Mouse (Mus musculus): Measurements from ENCODE around the gene Dclk2. TPM values are rescaled to one million over a fixed set of nuclear protein-coding genes. Genes with fewer than 3 reads are reported as not detected.
A peak's percentile ranks its signal among the peaks of the same experiment; 100 is the strongest.

The Dclk2 gene
- 11.0 and 11.5 TPM in 2 replicates for polyA plus RNA-seq (2015; fragmentation: Nextera tagmentation; extraction: Ambion mirVana)

GRCm38 (mm10) chr3:86920343-86921083 is at the start of gene Dclk2:
Dclk2 (minus strand) TSS chr3:86920852.
- Histone ChIP-seq H3K9me3 (replicated peaks) (no peaks in the 10 kb centered on the region), H3K4me1 (replicated peaks) (peaks cover 15% of the 10 kb centered on the region), H3K4me2 (peak within 1 kb of the TSS; percentile 81), H3K36me3 (no peaks in the 10 kb centered on the region), H3K27me3 (peaks cover 59% of the 10 kb centered on the region), H3K4me3 (replicated peaks) (peak within 1 kb of the TSS; percentile 64), H3K9ac (peak within 1 kb of the TSS; percentile 53), H3K27ac (no peak within 1 kb of the TSS)
- WGBS (ENCODE audit: insufficient replicate concordance) = under 1% methylated on average over 66 of the region's 91 CpGs
- DNase-seq (peak; percentile 2), ATAC-seq (ENCODE audit: low read depth) (peak; percentile 74)

GRCm38 (mm10) chr3:86962665-86963435 is 42.2 kb upstream of the Dclk2 start:
- Histone ChIP-seq H3K4me3 (replicated peaks) (no peak overlapping the region), H3K4me1 (replicated peaks) (no peaks in the 10 kb centered on the region; the same call in 1 of the 2 replicates), H3K27ac (no peak overlapping the region), H3K27me3 (no peaks in the 10 kb centered on the region), H3K4me2 (no peak overlapping the region), H3K9me3 (replicated peaks) (no peaks in the 10 kb centered on the region), H3K9ac (no peak overlapping the region), H3K36me3 (no peaks in the 10 kb centered on the region)
- WGBS (ENCODE audit: insufficient replicate concordance) = 80% methylated on average over 17 of the region's 17 CpGs
- no peak for ATAC-seq (ENCODE audit: low read depth)
- no peak for DNase-seq

GRCm38 (mm10) chr3:86961395-86961669 is 40.7 kb upstream of the Dclk2 start:
- Histone ChIP-seq H3K4me1 (replicated peaks) (no peaks in the 10 kb centered on the region; the same call in 1 of the 2 replicates), H3K9me3 (replicated peaks) (no peaks in the 10 kb centered on the region), H3K4me2 (no peak overlapping the region), H3K36me3 (no peaks in the 10 kb centered on the region), H3K27ac (no peak overlapping the region), H3K4me3 (replicated peaks) (no peak overlapping the region), H3K9ac (no peak overlapping the region), H3K27me3 (no peaks in the 10 kb centered on the region)
- WGBS (ENCODE audit: insufficient replicate concordance) = 51% methylated on average over 2 of the region's 2 CpGs
- ATAC-seq (ENCODE audit: low read depth) (no peak), DNase-seq (no peak)

- no peaks in the 10 kb centered on the region for H3K9me3 ChIP-seq (replicated peaks)
- no peak for DNase-seq
- H3K9ac ChIP-seq = no peak overlapping the region
- no peaks in the 10 kb centered on the region for H3K36me3 ChIP-seq
- no peaks in the 10 kb centered on the region; the same call in 1 of the 2 replicates for H3K4me1 ChIP-seq (replicated peaks)
- 43% methylated on average over 17 of the region's 17 CpGs for WGBS (ENCODE audit: insufficient replicate concordance)
- no peaks in the 10 kb centered on the region for H3K27me3 ChIP-seq
- H3K27ac ChIP-seq = no peak overlapping the region
- no peak for ATAC-seq (ENCODE audit: low read depth)
- no peak overlapping the region for H3K4me3 ChIP-seq (replicated peaks)
- H3K4me2 ChIP-seq = no peak overlapping the region
Measured at GRCm38 (mm10) chr3:86960656-86961394, 40.2 kb upstream of the Dclk2 start.

GRCm38 (mm10) chr3:86959088-86959487 is 38.4 kb upstream of the Dclk2 start:
- DNase-seq (no peak), ATAC-seq (ENCODE audit: low read depth) (no peak)
- H3K9ac ChIP-seq = no peak overlapping the region
- no peaks in the 10 kb centered on the region for H3K27me3 ChIP-seq
- H3K4me2 ChIP-seq = no peak overlapping the region
- no peaks in the 10 kb centered on the region for H3K36me3 ChIP-seq
- WGBS (ENCODE audit: insufficient replicate concordance) = 52% methylated on average over 7 of the region's 7 CpGs
- no peak overlapping the region for H3K4me3 ChIP-seq (replicated peaks)
- H3K27ac ChIP-seq = no peak overlapping the region
- no peaks in the 10 kb centered on the region; the same call in 1 of the 2 replicates for H3K4me1 ChIP-seq (replicated peaks)
- no peaks in the 10 kb centered on the region for H3K9me3 ChIP-seq (replicated peaks)

GRCm38 (mm10) chr3:86955376-86955775 is 34.7 kb upstream of the Dclk2 start:
- Histone ChIP-seq H3K27ac (no peak overlapping the region), H3K9ac (no peak overlapping the region), H3K4me2 (no peak overlapping the region), H3K4me3 (replicated peaks) (no peak overlapping the region), H3K9me3 (replicated peaks) (no peaks in the 10 kb centered on the region), H3K36me3 (no peaks in the 10 kb centered on the region), H3K27me3 (no peaks in the 10 kb centered on the region), H3K4me1 (replicated peaks) (no peaks in the 10 kb centered on the region)
- 38% methylated on average over 4 of the region's 4 CpGs for WGBS (ENCODE audit: insufficient replicate concordance)
- ATAC-seq (ENCODE audit: low read depth) = no peak
- no peak for DNase-seq

- no peak for DNase-seq
- Histone ChIP-seq H3K4me3 (replicated peaks) (no peak overlapping the region), H3K27ac (no peak overlapping the region), H3K9ac (no peak overlapping the region), H3K27me3 (no peaks in the 10 kb centered on the region), H3K9me3 (replicated peaks) (no peaks in the 10 kb centered on the region), H3K4me1 (replicated peaks) (no peaks in the 10 kb centered on the region), H3K4me2 (no peak overlapping the region), H3K36me3 (no peaks in the 10 kb centered on the region)
- ATAC-seq (ENCODE audit: low read depth) = no peak; the same call in 1 of the 2 replicates
- WGBS (ENCODE audit: insufficient replicate concordance) = 60% methylated on average over 1 of the region's 1 CpGs
Measured at GRCm38 (mm10) chr3:86954521-86954920, 33.9 kb upstream of the Dclk2 start.

- H3K27ac ChIP-seq = no peak overlapping the region
- H3K36me3 ChIP-seq = no peaks in the 10 kb centered on the region
- no peaks in the 10 kb centered on the region for H3K9me3 ChIP-seq (replicated peaks)
- H3K4me1 ChIP-seq (replicated peaks) = no peaks in the 10 kb centered on the region
- DNase-seq (no peak), ATAC-seq (ENCODE audit: low read depth) (no peak)
- no peak overlapping the region for H3K4me2 ChIP-seq
- no peak overlapping the region for H3K4me3 ChIP-seq (replicated peaks)
- 72% methylated on average over 4 of the region's 4 CpGs for WGBS (ENCODE audit: insufficient replicate concordance)
- no peaks in the 10 kb centered on the region for H3K27me3 ChIP-seq
- H3K9ac ChIP-seq = no peak overlapping the region
Measured at GRCm38 (mm10) chr3:86953819-86954218, 33.2 kb upstream of the Dclk2 start.

- 17% methylated on average over 2 of the region's 2 CpGs for WGBS (ENCODE audit: insufficient replicate concordance)
- no peak for DNase-seq
Measured at GRCm38 (mm10) chr3:86950652-86951051, 30.0 kb upstream of the Dclk2 start.

GRCm38 (mm10) chr3:86936254-86936836 is 15.7 kb upstream of the Dclk2 start:
- Histone ChIP-seq H3K9ac (no peak overlapping the region), H3K4me3 (replicated peaks) (no peak overlapping the region), H3K36me3 (no peaks in the 10 kb centered on the region), H3K4me2 (no peak overlapping the region), H3K4me1 (replicated peaks) (no peaks in the 10 kb centered on the region), H3K27me3 (no peaks in the 10 kb centered on the region), H3K9me3 (replicated peaks) (no peaks in the 10 kb centered on the region), H3K27ac (no peak overlapping the region)
- DNase-seq = no peak
- ATAC-seq (ENCODE audit: low read depth) = no peak
- WGBS (ENCODE audit: insufficient replicate concordance) = 30% methylated on average over 2 of the region's 2 CpGs

More at GRCm38 (mm10) chr3:86950652-86951051, 30.0 kb upstream of the Dclk2 start:
- Histone ChIP-seq H3K9me3 (replicated peaks) (no peaks in the 10 kb centered on the region), H3K36me3 (no peaks in the 10 kb centered on the region), H3K4me3 (replicated peaks) (no peak overlapping the region), H3K4me2 (no peak overlapping the region), H3K27me3 (no peaks in the 10 kb centered on the region), H3K4me1 (replicated peaks) (no peaks in the 10 kb centered on the region), H3K9ac (no peak overlapping the region), H3K27ac (no peak overlapping the region)
- no peak for ATAC-seq (ENCODE audit: low read depth)

- no peak overlapping the region for H3K4me3 ChIP-seq (replicated peaks)
- H3K9ac ChIP-seq = no peak overlapping the region
- H3K4me2 ChIP-seq = no peak overlapping the region
- no peaks in the 10 kb centered on the region for H3K27me3 ChIP-seq
- WGBS (ENCODE audit: insufficient replicate concordance) = 65% methylated on average over 7 of the region's 7 CpGs
- no peaks in the 10 kb centered on the region for H3K36me3 ChIP-seq
- DNase-seq (no peak), ATAC-seq (ENCODE audit: low read depth) (no peak)
- H3K27ac ChIP-seq = no peak overlapping the region
- H3K4me1 ChIP-seq (replicated peaks) = no peaks in the 10 kb centered on the region
- H3K9me3 ChIP-seq (replicated peaks) = no peaks in the 10 kb centered on the region
Measured at GRCm38 (mm10) chr3:86933446-86933845, 12.8 kb upstream of the Dclk2 start.

Measured in liver, embryonic 13.5 days (tissue).